Mouse (Mus musculus): ENCODE measurements at regions not wholly inside any gene's neighbourhood (a gene's known extent, or its start where the extent isn't known, plus 50 kb on each side); places are given as distances from the start of the nearest gene placed in this dataset.

- DNase-seq (ENCODE audit: inconsistent age in 2 of 2, low spot score in 1 of 2), result no peak
Observed at GRCm38 (mm10) chr3:38226147-38226546, 258.5 kb downstream of the Ankrd50 start.

GRCm38 (mm10) chr3:38221834-38222215 is 262.8 kb downstream of the Ankrd50 start:
- no peak for DNase-seq (ENCODE audit: inconsistent age in 2 of 2, low spot score in 1 of 2)

- DNase-seq (ENCODE audit: inconsistent age in 2 of 2, low spot score in 1 of 2), result peak; percentile 20 to 82
Observed at GRCm38 (mm10) chr3:38220934-38221833, 263.5 kb downstream of the Ankrd50 start.

GRCm38 (mm10) chr3:38209081-38209480 is 275.6 kb downstream of the Ankrd50 start:
- no peak for DNase-seq (ENCODE audit: inconsistent age in 2 of 2, low spot score in 1 of 2)

GRCm38 (mm10) chr3:38207867-38208266 is 276.8 kb downstream of the Ankrd50 start:
- DNase-seq (ENCODE audit: inconsistent age in 2 of 2, low spot score in 1 of 2), result no peak

GRCm38 (mm10) chr3:38201861-38202656 is 282.6 kb downstream of the Ankrd50 start:
- peak; percentile 74 to 93 for DNase-seq (ENCODE audit: inconsistent age in 2 of 2, low spot score in 1 of 2)

GRCm38 (mm10) chr3:38194001-38194400 is 290.6 kb downstream of the Ankrd50 start:
- no peak for DNase-seq (ENCODE audit: inconsistent age in 2 of 2, low spot score in 1 of 2)

GRCm38 (mm10) chr3:38187406-38187896 is 297.2 kb downstream of the Ankrd50 start:
- no peak for DNase-seq (ENCODE audit: inconsistent age in 2 of 2, low spot score in 1 of 2)

GRCm38 (mm10) chr3:38186503-38186902 is 298.1 kb downstream of the Ankrd50 start:
- DNase-seq (ENCODE audit: inconsistent age in 2 of 2, low spot score in 1 of 2), result no peak

GRCm38 (mm10) chr3:38178295-38178694 is 306.3 kb downstream of the Ankrd50 start:
- DNase-seq (ENCODE audit: inconsistent age in 2 of 2, low spot score in 1 of 2), result peak in 1 of 2 experiments; percentile 33

GRCm38 (mm10) chr3:38175946-38176345 is 308.7 kb downstream of the Ankrd50 start:
- DNase-seq (ENCODE audit: inconsistent age in 2 of 2, low spot score in 1 of 2), result no peak

GRCm38 (mm10) chr3:38174735-38175280 is 309.8 kb downstream of the Ankrd50 start:
- DNase-seq (ENCODE audit: inconsistent age in 2 of 2, low spot score in 1 of 2), result peak; percentile 16 to 52

- no peak for DNase-seq (ENCODE audit: inconsistent age in 2 of 2, low spot score in 1 of 2)
Observed at GRCm38 (mm10) chr3:38152408-38152807, 332.2 kb downstream of the Ankrd50 start.

GRCm38 (mm10) chr3:38151821-38152220 is 332.8 kb downstream of the Ankrd50 start:
- DNase-seq (ENCODE audit: inconsistent age in 2 of 2, low spot score in 1 of 2), result no peak

- no peak for DNase-seq (ENCODE audit: inconsistent age in 2 of 2, low spot score in 1 of 2)
Observed at GRCm38 (mm10) chr3:38146663-38147062, 338.0 kb downstream of the Ankrd50 start.

GRCm38 (mm10) chr3:38145444-38145843 is 339.2 kb downstream of the Ankrd50 start:
- peak in 1 of 2 experiments; percentile 35 for DNase-seq (ENCODE audit: inconsistent age in 2 of 2, low spot score in 1 of 2)

- peak in 1 of 2 experiments; percentile 76 for DNase-seq (ENCODE audit: inconsistent age in 2 of 2, low spot score in 1 of 2)
Observed at GRCm38 (mm10) chr3:38144650-38145049, 340.0 kb downstream of the Ankrd50 start.

- DNase-seq (ENCODE audit: inconsistent age in 2 of 2, low spot score in 1 of 2), result peak; percentile 59 to 81
Observed at GRCm38 (mm10) chr3:38143147-38143883, 341.3 kb downstream of the Ankrd50 start.

GRCm38 (mm10) chr3:38139387-38139786 is 345.3 kb downstream of the Ankrd50 start:
- no peak for DNase-seq (ENCODE audit: inconsistent age in 2 of 2, low spot score in 1 of 2)

- DNase-seq (ENCODE audit: inconsistent age in 2 of 2, low spot score in 1 of 2), result no peak
Observed at GRCm38 (mm10) chr3:38138014-38138413, 346.6 kb downstream of the Ankrd50 start.

- no peak for DNase-seq (ENCODE audit: inconsistent age in 2 of 2, low spot score in 1 of 2)
Observed at GRCm38 (mm10) chr3:38135808-38136214, 348.8 kb downstream of the Ankrd50 start.

Measured in adrenal gland, adult (tissue).